Mouse (Mus musculus) forebrain, embryonic 14.5 days (tissue): ENCODE measurements around the gene Gm17324. TPM values are rescaled to one million over a fixed set of nuclear protein-coding genes. Genes with fewer than 3 reads are reported as not detected.
"Not testable (repeated sequence)": the region's sequence is repeated elsewhere in the genome, so short reads cannot be mapped to it uniquely, and the experiment has no call there.

Source experiments
- ATAC-seq: fragments of 200-750 bp; cut with Nextera tagmentation; 2 replicates; pipeline ENCODE4 v1.8.0; 2017; ENCODE audit warnings: mild to moderate bottlenecking, moderate library complexity
- DNase-seq: peaks from one replicate; pipeline ENCODE4 v3.0.0-alpha.2; 2015; ENCODE audit warnings: low spot score
- H3K27ac ChIP-seq: fragments of 300-500 bp; sonication (generic); 2 replicates; pipeline ENCODE4 v1.5.1; 2014; ENCODE audit warnings: low read depth, mild to moderate bottlenecking, control low read depth, low read length, moderate library complexity
- H3K27me3 ChIP-seq: fragments of 300-500 bp; sonication (generic); replicated peaks from 2 replicates; pipeline ENCODE4 v1.6.1; 2014; ENCODE audit warnings: low read length, control low read depth, mixed read lengths; ENCODE audit not compliant: control insufficient read depth, insufficient read depth
- H3K36me3 ChIP-seq: fragments of 300-500 bp; sonication (generic); 2 replicates; pipeline ENCODE4 v1.6.1; 2014; ENCODE audit warnings: low read length, control low read depth; ENCODE audit not compliant: control insufficient read depth, insufficient read depth
- H3K4me1 ChIP-seq: fragments of 300-500 bp; sonication (generic); 2 replicates; pipeline ENCODE4 v1.6.1; 2014; ENCODE audit warnings: antibody characterized with exemption, low read length, control low read depth; ENCODE audit not compliant: control insufficient read depth, insufficient read depth
- H3K4me2 ChIP-seq: fragments of 300-500 bp; sonication (generic); 2 replicates; pipeline ENCODE4 v1.6.1; 2014; ENCODE audit warnings: mild to moderate bottlenecking, control low read depth, low read length
- H3K4me3 ChIP-seq: fragments of 300-500 bp; sonication (generic); 2 replicates; pipeline ENCODE4 v1.5.1; 2014; ENCODE audit warnings: low read depth, low read length, control low read depth
- H3K9ac ChIP-seq: fragments of 300-500 bp; sonication (generic); 2 replicates; pipeline ENCODE4 v1.6.1; 2014; ENCODE audit warnings: mild to moderate bottlenecking, low read length, control low read depth, moderate library complexity
- H3K9me3 ChIP-seq: fragments of 300-500 bp; sonication (generic); replicated peaks from 2 replicates; pipeline ENCODE4 v1.6.1; 2016; ENCODE audit warnings: low read length, control low read depth, mixed read lengths; ENCODE audit not compliant: control insufficient read depth
- WGBS: fragments of 180-500 bp; shearing (Covaris S2); extraction: QIAGEN DNeasy Blood & Tissue Kit; methylation state at CpG from one replicate; pipeline ENCODE4 v1.1.7; 2014; 5-methylcytosine and 5-hydroxymethylcytosine counted together
- polyA plus RNA-seq: library from polyadenylated mRNA; unstranded; fragments of >200 nt; fragmentation: Nextera tagmentation; extraction: Ambion mirVana; gene quantifications from 2 replicates; pipeline ENCODE4 v1.2.1, GENCODE M21; 2014

Gm17324 gene
- polyA plus RNA-seq, 1 experiment from 2014 or later: 0.52 TPM

DNA sequence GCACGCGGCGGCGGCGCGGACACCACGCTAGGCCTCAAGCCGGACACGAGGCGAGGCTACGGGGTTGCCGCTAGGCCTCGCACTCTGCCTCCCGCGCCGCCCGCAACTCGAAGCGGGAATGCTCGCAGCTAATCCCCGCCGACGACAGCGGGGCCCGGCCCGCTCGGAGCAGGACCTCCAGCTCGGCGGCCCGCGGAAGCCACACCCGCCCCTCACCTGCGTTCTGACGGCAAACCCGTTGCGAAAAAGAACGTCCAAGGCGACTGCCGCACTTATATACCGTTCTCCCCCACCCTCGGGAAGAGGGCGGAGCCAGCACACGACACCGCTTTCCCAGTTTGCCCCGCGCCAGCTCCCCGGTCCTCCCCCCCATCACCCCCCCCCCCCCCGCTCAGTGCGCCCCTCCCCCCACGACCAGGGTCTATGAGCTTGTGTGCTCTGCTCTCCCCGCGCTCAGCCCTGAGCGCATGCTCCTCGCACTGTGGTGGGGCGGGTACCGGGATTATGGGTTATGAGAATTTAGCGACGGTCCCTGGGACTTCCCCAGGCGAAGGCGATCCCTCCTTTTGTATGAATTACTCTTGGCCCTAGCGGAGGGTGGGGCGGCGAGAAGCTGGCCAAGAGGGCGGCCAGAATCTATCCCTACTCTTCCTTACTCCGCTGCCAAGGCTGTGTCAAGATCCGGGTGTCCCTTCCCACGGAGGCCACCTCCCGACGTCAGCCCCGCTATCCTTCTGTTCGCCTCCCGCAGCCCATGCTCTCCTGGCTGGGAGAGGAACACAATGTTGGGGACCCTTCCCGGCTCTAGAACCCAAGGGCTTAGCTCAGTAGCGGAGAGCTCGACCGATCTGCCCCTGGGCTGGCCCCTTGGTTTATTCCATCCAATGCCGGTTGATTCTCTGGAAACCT lies 33.1 kb upstream of the Gm17324 start:
- H3K9me3 ChIP-seq: no peaks in the 10 kb centered on the region
- under 1% methylated on average over 69 of the region's 77 CpGs for WGBS
- peak overlapping the region; percentile 100 for H3K9ac ChIP-seq
- H3K36me3 ChIP-seq: peaks cover 32% of the 10 kb centered on the region
- H3K4me1 ChIP-seq: peaks cover 8% of the 10 kb centered on the region; the same call in 1 of the 2 replicates
- peak overlapping the region; percentile 100 for H3K4me3 ChIP-seq
- DNase-seq (peak; percentile 99), ATAC-seq (peak; percentile 98)
- peak overlapping the region; percentile 99 for H3K27ac ChIP-seq
- H3K4me2 ChIP-seq: peak overlapping the region; percentile 63
- H3K27me3 ChIP-seq: no peaks in the 10 kb centered on the region

DNA sequence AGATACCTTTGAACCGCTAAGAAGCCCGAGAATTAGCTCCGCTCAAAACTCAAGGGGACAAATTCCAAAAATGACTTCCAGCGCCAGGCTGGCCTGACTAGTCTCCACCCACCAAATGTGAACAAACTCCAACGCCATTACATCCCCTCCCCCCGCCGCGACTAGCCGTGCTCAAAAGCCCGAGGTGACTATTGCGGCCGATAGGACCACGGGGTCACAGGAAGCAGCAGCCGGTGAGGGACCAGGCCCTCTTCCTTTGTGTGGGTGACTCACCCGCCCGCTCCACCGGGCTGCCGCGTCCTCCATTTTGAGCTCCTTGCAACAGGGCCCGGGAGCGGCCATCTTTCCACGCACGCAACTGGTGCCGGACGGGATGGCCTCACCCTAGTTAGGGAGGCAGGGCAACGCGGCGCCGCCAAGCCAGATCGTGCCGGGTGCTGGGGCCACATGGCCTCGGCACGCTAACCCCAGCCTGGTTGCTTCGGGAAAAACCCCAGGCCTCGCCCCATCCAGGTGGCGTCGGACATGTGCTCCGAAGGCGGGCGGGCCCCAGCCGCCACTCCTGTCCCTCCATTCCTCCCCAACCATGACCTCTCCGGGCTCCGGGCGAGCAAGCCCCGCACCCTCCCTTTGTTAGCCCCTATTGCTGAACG lies 32.2 kb upstream of the Gm17324 start:
- DNase-seq: peak; percentile 69
- no peaks in the 10 kb centered on the region for H3K27me3 ChIP-seq
- H3K9me3 ChIP-seq: no peaks in the 10 kb centered on the region
- peak overlapping the region; percentile 100 for H3K4me3 ChIP-seq
- H3K27ac ChIP-seq: peak overlapping the region; percentile 96
- H3K36me3 ChIP-seq: peaks cover 39% of the 10 kb centered on the region
- H3K9ac ChIP-seq: peak overlapping the region; percentile 100
- peak overlapping the region; percentile 63 for H3K4me2 ChIP-seq
- under 1% methylated on average over 38 of the region's 46 CpGs for WGBS
- ATAC-seq: peak; percentile 10
- H3K4me1 ChIP-seq: peaks cover 8% of the 10 kb centered on the region; the same call in 1 of the 2 replicates

GRCm38 (mm10) chr9:78480227-78480626 lies 31.6 kb upstream of the Gm17324 start:
- Histone ChIP-seq H3K9ac (peak overlapping the region; percentile 100), H3K4me2 (peak overlapping the region; percentile 63), H3K36me3 (peaks cover 42% of the 10 kb centered on the region), H3K27ac (peak overlapping the region; percentile 96), H3K4me3 (peak overlapping the region; percentile 100)
- H3K9me3 ChIP-seq, ATAC-seq, H3K4me1 ChIP-seq, H3K27me3 ChIP-seq, DNase-seq: not testable (repeated sequence)
- 0% methylated on average over 13 of the region's 13 CpGs for WGBS

DNA sequence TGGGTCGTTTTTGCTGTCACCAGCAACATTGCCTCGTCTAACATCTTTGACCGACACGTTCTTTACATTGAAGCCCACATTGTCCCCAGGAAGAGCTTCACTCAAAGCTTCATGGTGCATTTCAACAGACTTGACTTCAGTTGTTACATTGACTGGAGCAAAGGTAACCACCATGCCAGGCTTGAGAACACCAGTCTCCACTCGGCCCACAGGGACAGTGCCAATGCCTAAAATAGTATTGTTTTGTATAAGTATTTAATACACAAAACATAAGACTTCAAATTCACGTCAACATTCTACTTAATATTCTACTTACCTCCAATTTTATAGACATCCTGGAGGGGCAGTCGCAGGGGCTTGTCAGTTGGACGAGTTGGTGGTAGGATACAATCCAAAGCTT lies 30.7 kb upstream of the Gm17324 start:
- H3K4me1 ChIP-seq, DNase-seq, H3K27me3 ChIP-seq, ATAC-seq, H3K9me3 ChIP-seq, H3K27ac ChIP-seq: not testable (repeated sequence)
- WGBS: 19% methylated on average over 7 of the region's 8 CpGs
- H3K36me3 ChIP-seq: peaks cover 50% of the 10 kb centered on the region
- peak overlapping the region; percentile 100 for H3K4me3 ChIP-seq
- peak overlapping the region; percentile 43; the same call in 1 of the 2 replicates for H3K9ac ChIP-seq
- peak overlapping the region; percentile 63 for H3K4me2 ChIP-seq

GRCm38 (mm10) chr9:78478009-78478605 lies 29.5 kb upstream of the Gm17324 start:
- H3K27ac ChIP-seq, H3K27me3 ChIP-seq, H3K4me1 ChIP-seq, ATAC-seq, DNase-seq, H3K9ac ChIP-seq, H3K9me3 ChIP-seq: not testable (repeated sequence)
- Histone ChIP-seq H3K4me2 (peak overlapping the region; percentile 18; the same call in 1 of the 2 replicates), H3K36me3 (peaks cover 61% of the 10 kb centered on the region), H3K4me3 (peak overlapping the region; percentile 4; the same call in 1 of the 2 replicates)
- WGBS: 31% methylated on average over 1 of the region's 1 CpGs

DNA sequence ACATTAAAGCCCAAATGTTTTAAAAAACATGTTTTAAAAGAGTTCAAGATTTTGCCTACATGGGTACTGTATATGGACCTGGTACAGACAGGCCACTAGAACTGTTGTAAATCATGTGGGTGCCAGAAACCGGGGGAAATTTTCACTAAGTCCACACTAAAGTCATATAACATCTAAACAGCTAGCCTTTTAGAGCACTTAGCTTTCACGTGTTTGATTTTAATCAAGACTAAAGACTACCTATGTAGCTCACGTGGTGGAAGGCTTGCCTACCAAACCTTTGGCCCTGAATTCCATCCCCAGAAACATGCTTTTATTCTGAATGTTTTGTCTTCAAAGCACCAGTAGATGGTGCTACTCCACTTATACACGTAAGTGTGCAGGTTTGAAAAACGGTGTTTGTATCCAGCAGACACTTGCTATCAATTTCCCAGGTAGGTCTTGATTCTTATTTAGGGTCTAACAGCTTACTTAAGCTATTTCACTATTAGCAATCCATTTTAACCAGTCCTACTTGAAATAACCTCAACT lies 28.5 kb upstream of the Gm17324 start:
- Histone ChIP-seq H3K9me3 (no peaks in the 10 kb centered on the region), H3K4me2 (no peak overlapping the region), H3K4me3 (no peak overlapping the region), H3K27me3 (no peaks in the 10 kb centered on the region), H3K27ac (0 out of 2 replicates have a peak overlapping the region, but pooled peaks have one; percentile 33), H3K9ac (no peak overlapping the region), H3K4me1 (peaks cover 3% of the 10 kb centered on the region; the same call in 1 of the 2 replicates), H3K36me3 (peaks cover 70% of the 10 kb centered on the region)
- DNase-seq (peak; percentile 83), ATAC-seq (no peak)
- WGBS: 3% methylated on average over 5 of the region's 5 CpGs

- Histone ChIP-seq H3K4me3 (no peak overlapping the region), H3K27ac (0 out of 2 replicates have a peak overlapping the region, but pooled peaks have one; percentile 33), H3K27me3 (no peaks in the 10 kb centered on the region), H3K36me3 (peaks cover 72% of the 10 kb centered on the region), H3K4me1 (peaks cover 3% of the 10 kb centered on the region; the same call in 1 of the 2 replicates), H3K9me3 (no peaks in the 10 kb centered on the region), H3K9ac (no peak overlapping the region), H3K4me2 (no peak overlapping the region)
- ATAC-seq (no peak), DNase-seq (peak; percentile 22)
- WGBS: 0% methylated on average over 1 of the region's 1 CpGs
Measured at GRCm38 (mm10) chr9:78476531-78477020, 28.0 kb upstream of the Gm17324 start.

- ATAC-seq: no peak
- no peaks in the 10 kb centered on the region for H3K9me3 ChIP-seq
- DNase-seq: no peak
- WGBS: 79% methylated on average over 4 of the region's 4 CpGs
- H3K4me3 ChIP-seq: no peak overlapping the region
- H3K27ac ChIP-seq: no peak overlapping the region
- H3K4me2 ChIP-seq: no peak overlapping the region
- H3K9ac ChIP-seq: no peak overlapping the region
- peaks cover 3% of the 10 kb centered on the region; the same call in 1 of the 2 replicates for H3K4me1 ChIP-seq
- no peaks in the 10 kb centered on the region for H3K27me3 ChIP-seq
- H3K36me3 ChIP-seq: peaks cover 76% of the 10 kb centered on the region
Measured at GRCm38 (mm10) chr9:78475873-78476272, 27.3 kb upstream of the Gm17324 start.
